Mouse (Mus musculus) testis, adult 2 months (tissue): ENCODE data around the gene Gm21860.
"Not testable (repeated sequence)": the region's sequence is repeated elsewhere in the genome, so short reads cannot be mapped to it uniquely, and the experiment has no call there.

Experiments
- CTCF ChIP-seq: fragments of 200-500 bp; IDR thresholded peaks from 2 replicates; pipeline ENCODE4 v1.5.1; 2012; ENCODE audit warnings: low read depth, mild to moderate bottlenecking, inconsistent platforms, low read length, moderate library complexity; ENCODE audit not compliant: control insufficient read depth, insufficient read depth, insufficient replicate concordance
- POLR2A ChIP-seq: fragments of 200-500 bp; IDR thresholded peaks from 2 replicates; pipeline ENCODE4 v1.6.1; 2012; ENCODE audit warnings: low read depth, mild to moderate bottlenecking, inconsistent platforms, low read length, moderate library complexity; ENCODE audit not compliant: control insufficient read depth

DNA sequence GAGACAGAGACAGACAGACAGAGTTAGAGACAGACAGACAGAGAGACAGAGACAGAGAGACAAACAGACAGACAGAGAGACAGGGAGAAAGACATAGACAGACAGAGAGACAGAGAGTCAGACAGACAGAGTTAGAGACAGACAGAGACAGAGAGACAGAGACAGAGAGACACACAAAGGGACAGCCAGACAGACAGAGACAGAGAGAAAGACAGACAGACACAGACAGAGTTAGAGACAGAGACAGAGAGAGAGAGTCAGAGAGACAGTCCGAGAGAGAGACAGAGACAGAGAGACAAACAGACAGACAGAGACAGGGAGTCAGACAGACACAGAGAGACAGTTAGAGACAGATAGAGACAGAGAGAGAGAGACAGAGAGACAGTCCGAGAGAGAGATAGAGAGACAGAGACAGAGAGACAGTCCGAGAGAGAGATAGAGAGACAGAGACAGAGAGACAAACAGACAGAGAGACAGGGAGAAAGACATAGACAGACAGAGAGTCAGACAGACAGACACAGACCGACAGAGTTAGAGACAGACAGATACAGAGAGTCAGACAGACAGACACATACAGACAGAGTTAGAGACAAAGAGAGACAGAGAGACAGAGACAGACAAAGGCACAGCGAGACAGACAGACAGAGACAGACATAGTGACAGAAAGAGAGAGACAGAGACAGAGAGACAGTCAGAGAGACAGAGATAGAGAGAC, 19.3 kb downstream of the Gm21860 start:
- TF ChIP-seq CTCF, POLR2A: not testable (repeated sequence)
